Mouse (Mus musculus) testis, adult 2 months (tissue): ENCODE data around the gene Igsf23. TPM values are rescaled to one million over a fixed set of nuclear protein-coding genes. Genes with fewer than 3 reads are reported as not detected.

Experiments used
- H3K27ac ChIP-seq: fragments of 200-500 bp; 2 replicates; pipeline ENCODE4 v1.5.1; 2012; ENCODE audit warnings: low read depth, low read length; ENCODE audit not compliant: control insufficient read depth, insufficient read depth
- H3K27me3 ChIP-seq: fragments of 200-500 bp; 2 replicates; pipeline ENCODE4 v1.6.1; 2012; ENCODE audit warnings: mild to moderate bottlenecking, low read length, moderate library complexity; ENCODE audit not compliant: control insufficient read depth, insufficient read depth
- H3K36me3 ChIP-seq: fragments of 200-500 bp; 2 replicates; pipeline ENCODE4 v1.6.1; 2012; ENCODE audit warnings: mild to moderate bottlenecking, low read length; ENCODE audit not compliant: control insufficient read depth, insufficient read depth
- H3K4me1 ChIP-seq: fragments of 200-500 bp; 2 replicates; pipeline ENCODE4 v1.6.1; 2012; ENCODE audit warnings: low read length; ENCODE audit not compliant: control insufficient read depth, insufficient read depth
- H3K4me3 ChIP-seq: fragments of 200-500 bp; 2 replicates; pipeline ENCODE4 v1.5.1; 2012; ENCODE audit warnings: low read depth, mild to moderate bottlenecking, low read length, moderate library complexity, mixed read lengths; ENCODE audit not compliant: control insufficient read depth
- CTCF ChIP-seq: fragments of 200-500 bp; IDR thresholded peaks from 2 replicates; pipeline ENCODE4 v1.5.1; 2012; ENCODE audit warnings: low read depth, mild to moderate bottlenecking, inconsistent platforms, low read length, moderate library complexity; ENCODE audit not compliant: control insufficient read depth, insufficient read depth, insufficient replicate concordance
- POLR2A ChIP-seq: fragments of 200-500 bp; IDR thresholded peaks from 2 replicates; pipeline ENCODE4 v1.6.1; 2012; ENCODE audit warnings: low read depth, mild to moderate bottlenecking, inconsistent platforms, low read length, moderate library complexity; ENCODE audit not compliant: control insufficient read depth
- polyA plus RNA-seq: library from polyadenylated mRNA; depleted of rRNA; stranded (reverse); fragments of >200 nt; gene quantifications from 2 replicates; pipeline ENCODE4 v1.2.3, GENCODE M21; 2012

The Igsf23 gene
- polyA plus RNA-seq, 1 experiment: 0.36 TPM

DNA sequence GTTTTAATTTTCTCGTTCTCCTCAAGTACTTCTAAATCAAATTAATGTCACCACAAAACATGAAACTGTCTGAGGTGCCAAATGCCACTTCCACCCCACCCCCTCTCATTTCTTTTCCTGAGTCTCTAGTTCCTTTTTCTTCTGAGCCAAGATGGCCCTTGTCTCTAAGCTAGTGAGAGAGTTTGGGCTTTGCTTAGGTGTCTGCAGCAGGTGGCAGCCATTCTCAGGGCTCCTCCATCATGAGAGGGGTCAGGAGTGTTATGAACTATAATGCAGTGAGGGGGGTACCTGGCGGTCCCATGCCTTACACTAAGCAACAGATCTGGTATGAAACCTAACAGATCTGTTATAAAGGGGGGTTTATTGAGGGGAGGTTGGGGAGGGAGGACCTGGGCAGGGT, 27.2 kb downstream of the Igsf23 start:
- Histone ChIP-seq H3K27me3 (no peaks in the 10 kb centered on the region), H3K27ac (no peak overlapping the region; the same call in 1 of the 2 replicates), H3K36me3 (no peaks in the 10 kb centered on the region), H3K4me3 (no peak overlapping the region), H3K4me1 (peaks cover 19% of the 10 kb centered on the region)
- TF ChIP-seq CTCF (no peak), POLR2A (no peak)

DNA sequence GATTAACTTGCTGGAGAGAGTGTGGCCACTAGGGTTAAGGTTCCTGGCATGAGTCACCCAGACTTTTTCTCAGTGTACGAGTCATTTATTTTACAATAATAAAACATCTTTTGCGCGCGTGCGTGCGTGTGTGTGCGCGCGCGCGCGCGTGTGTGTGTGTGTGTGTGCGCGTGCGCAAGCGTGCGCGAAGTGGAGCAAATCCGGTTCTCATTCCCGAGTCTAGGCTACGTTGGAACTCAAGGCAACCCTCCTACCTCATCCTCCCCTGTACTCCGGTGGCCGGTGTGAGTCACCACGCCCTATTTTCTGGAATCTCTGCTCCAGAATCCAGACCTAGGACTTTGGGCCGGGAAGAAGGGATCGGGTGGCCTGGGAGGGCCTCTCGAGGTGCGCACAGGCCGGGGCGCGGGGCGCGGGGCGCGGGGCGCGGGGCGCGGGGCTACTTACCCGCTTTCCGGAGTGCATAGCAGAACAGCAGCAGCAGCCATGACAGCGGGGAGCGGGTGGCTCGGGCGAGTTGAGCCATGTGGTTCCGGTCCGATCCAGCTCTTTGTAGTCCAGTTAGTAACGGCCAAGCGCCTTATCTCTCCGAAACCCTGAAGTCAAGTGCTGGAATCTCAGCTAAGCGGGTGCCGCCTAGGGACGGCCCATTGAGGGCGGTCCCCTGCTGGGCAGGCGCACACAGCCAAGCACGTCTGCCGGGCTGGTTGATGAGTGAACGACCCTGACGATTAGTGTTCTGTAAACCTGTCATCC, 29.9 kb downstream of the Igsf23 start, which contains the start of gene Pvr:
Gene Pvr, minus strand, starts transcription at position 655 of the 756 bp plus-strand sequence.
- TF ChIP-seq CTCF (no peak), POLR2A (0 out of 2 replicates have a peak, but pooled peaks have one; percentile 26)
- H3K4me3 ChIP-seq: peak within 1 kb of the TSS; percentile 91
- no peaks in the 10 kb centered on the region for H3K36me3 ChIP-seq
- H3K27ac ChIP-seq: peak within 1 kb of the TSS; percentile 63; the same call in 1 of the 2 replicates
- H3K4me1 ChIP-seq: peaks cover 19% of the 10 kb centered on the region
- H3K27me3 ChIP-seq: no peaks in the 10 kb centered on the region

DNA sequence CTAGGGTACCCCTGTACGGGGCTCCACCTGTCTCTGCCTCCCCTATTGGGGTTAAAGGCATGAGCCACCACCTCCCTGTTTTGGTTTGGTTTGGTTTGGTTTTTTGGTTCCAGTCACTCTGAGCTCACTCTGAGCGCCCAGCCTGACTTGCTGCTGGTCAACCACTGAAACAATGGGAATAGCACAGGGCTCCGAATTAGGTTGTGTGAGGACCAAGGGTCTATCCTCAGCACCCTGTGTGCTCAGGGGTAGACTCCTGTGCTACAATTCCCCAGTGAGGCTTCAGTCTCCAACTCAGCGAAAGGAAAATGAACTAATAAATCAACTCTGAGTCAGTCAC, 30.4 kb downstream of the Igsf23 start:
- H3K4me3 ChIP-seq: peak overlapping the region; percentile 91
- no peaks in the 10 kb centered on the region for H3K36me3 ChIP-seq
- H3K27me3 ChIP-seq: no peaks in the 10 kb centered on the region
- 0 out of 2 replicates have a peak overlapping the region, but pooled peaks have one; percentile 1 for H3K27ac ChIP-seq
- peaks cover 19% of the 10 kb centered on the region for H3K4me1 ChIP-seq
- TF ChIP-seq CTCF (no peak), POLR2A (no peak)

DNA sequence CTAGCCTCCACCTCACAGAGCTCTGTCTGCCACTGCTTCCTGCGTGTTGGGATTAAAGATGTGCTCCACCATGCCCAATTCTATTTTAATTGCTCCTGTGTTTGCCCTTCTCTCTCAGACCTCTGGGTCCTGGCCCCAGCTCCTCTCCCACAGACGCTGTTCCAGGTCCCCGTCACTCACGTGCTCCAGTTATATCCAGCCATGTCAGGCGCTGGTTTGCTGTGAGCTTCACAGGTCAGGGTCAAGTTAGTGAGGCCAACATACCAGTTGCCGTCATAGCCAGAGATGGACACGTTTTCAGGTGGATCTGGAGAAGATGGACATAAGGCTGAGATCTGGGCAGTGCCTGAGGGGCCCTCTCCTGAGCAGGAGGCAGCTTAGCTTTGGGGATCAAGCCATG, 36.0 kb downstream of the Igsf23 start:
- Histone ChIP-seq H3K27me3 (no peaks in the 10 kb centered on the region), H3K36me3 (no peaks in the 10 kb centered on the region), H3K27ac (no peak overlapping the region), H3K4me3 (no peak overlapping the region), H3K4me1 (no peaks in the 10 kb centered on the region)
- no peak for TF ChIP-seq POLR2A
- no peak for TF ChIP-seq CTCF

DNA sequence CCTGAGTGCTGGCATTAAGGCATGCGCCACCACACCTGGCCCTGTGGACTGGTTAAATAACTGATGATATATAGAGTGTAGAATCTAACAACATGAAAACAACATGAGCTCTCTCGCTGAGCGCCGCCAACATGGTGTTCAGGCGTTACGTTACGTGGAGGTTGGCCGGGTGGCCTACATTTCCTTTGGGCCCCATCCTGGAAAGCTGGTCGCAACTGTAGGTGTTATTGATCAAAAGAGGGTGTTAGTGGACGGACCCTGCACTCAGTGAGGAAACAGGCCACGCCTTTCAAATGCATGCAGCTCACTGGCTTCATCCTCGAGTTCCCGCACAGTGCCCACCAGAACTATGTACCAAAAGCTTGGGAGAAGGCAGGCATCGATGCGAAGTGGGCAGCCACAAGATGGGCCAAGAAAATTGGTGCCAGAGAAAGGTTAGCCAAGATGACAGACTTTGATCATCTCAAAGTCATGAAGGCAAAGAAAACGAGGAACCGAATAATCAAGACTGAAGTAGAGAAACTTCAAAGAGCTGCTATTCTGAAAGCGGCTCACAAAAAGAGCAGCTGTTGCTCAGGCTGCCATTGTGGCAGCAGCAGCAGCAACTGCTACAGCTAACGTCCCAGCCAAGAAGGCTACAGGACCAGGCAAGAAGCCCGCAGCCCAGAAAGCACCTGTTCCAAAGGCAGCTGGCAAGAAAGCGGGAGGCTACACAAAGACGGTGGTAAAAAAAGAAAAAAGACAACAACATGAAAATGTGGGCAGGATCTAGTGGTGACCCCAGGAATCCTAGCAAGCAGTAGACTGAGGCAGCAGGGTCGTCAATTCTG, 38.6 kb downstream of the Igsf23 start:
- no peaks in the 10 kb centered on the region for H3K36me3 ChIP-seq
- H3K4me3 ChIP-seq: no peak overlapping the region
- H3K27me3 ChIP-seq: no peaks in the 10 kb centered on the region
- no peaks in the 10 kb centered on the region for H3K4me1 ChIP-seq
- no peak overlapping the region for H3K27ac ChIP-seq
- TF ChIP-seq CTCF (no peak), POLR2A (no peak)

DNA sequence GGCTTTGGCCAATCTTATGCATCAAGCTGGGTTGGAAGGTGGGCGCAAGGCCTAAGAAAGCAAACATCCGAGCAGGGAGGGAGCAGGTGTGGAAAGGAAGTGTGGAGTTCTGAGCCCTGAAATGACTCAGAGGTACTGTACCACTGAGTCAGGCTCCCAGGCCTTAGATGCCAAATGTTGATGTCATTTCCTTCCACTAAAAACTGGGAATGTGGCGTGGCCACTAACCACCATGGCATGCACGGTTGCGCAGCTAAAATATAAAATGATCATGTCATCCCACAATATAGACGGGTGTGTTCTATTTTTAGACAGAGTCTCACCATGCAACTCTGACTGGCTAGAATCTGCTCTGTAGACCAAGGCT, 39.3 kb downstream of the Igsf23 start:
- no peak overlapping the region for H3K4me3 ChIP-seq
- H3K36me3 ChIP-seq: no peaks in the 10 kb centered on the region
- no peak for TF ChIP-seq POLR2A
- no peak for TF ChIP-seq CTCF
- no peaks in the 10 kb centered on the region for H3K4me1 ChIP-seq
- no peak overlapping the region for H3K27ac ChIP-seq
- no peaks in the 10 kb centered on the region for H3K27me3 ChIP-seq
